Mouse (Mus musculus) limb, embryonic 11.5 days (tissue): ENCODE results near the gene Olfr1336. TPM values are rescaled to one million over a fixed set of nuclear protein-coding genes. Genes with fewer than 3 reads are reported as not detected.

Experiments
- ATAC-seq: fragments of 200-750 bp; cut with Nextera tagmentation; 2 replicates; pipeline ENCODE4 v1.8.0; 2017; ENCODE audit warnings: low read depth; ENCODE audit not compliant: insufficient number of reproducible peaks, low FRiP score, low TSS enrichment
- DNase-seq: peaks from one replicate; pipeline ENCODE4 v3.0.0-alpha.2; 2015; ENCODE audit warnings: low spot score
- H3K27ac ChIP-seq: fragments of 300-500 bp; sonication (generic); replicated peaks from 2 replicates; pipeline ENCODE4 v1.5.1; 2014; ENCODE audit warnings: low read depth, mild to moderate bottlenecking, low read length
- H3K27me3 ChIP-seq: fragments of 300-500 bp; sonication (generic); 2 replicates; pipeline ENCODE4 v1.6.1; 2014; ENCODE audit warnings: mild to moderate bottlenecking, low read length, mixed read lengths; ENCODE audit not compliant: control insufficient read depth, insufficient read depth
- H3K36me3 ChIP-seq: fragments of 300-500 bp; sonication (generic); 2 replicates; pipeline ENCODE4 v1.6.1; 2014; ENCODE audit warnings: mild to moderate bottlenecking, low read length, moderate library complexity, mixed read lengths; ENCODE audit not compliant: control insufficient read depth, insufficient read depth
- H3K4me1 ChIP-seq: fragments of 300-500 bp; sonication (generic); 2 replicates; pipeline ENCODE4 v1.6.1; 2014; ENCODE audit warnings: low read length, mixed read lengths; ENCODE audit not compliant: control insufficient read depth, insufficient read depth
- H3K4me2 ChIP-seq: fragments of 300-500 bp; sonication (generic); 2 replicates; pipeline ENCODE4 v1.6.1; 2014; ENCODE audit warnings: low read depth, mild to moderate bottlenecking, moderate library complexity; ENCODE audit not compliant: severe bottlenecking
- H3K4me3 ChIP-seq: fragments of 300-500 bp; sonication (generic); 2 replicates; pipeline ENCODE4 v1.5.1; 2014; ENCODE audit warnings: low read depth, low read length
- H3K9ac ChIP-seq: fragments of 300-500 bp; sonication (generic); 2 replicates; pipeline ENCODE4 v1.6.1; 2014; ENCODE audit warnings: mild to moderate bottlenecking, low read length
- H3K9me3 ChIP-seq: fragments of 300-500 bp; sonication (generic); 2 replicates; pipeline ENCODE4 v1.6.1; 2016; ENCODE audit warnings: low read length; ENCODE audit not compliant: control insufficient read depth
- WGBS: fragments of 180-500 bp; shearing (Covaris S2); extraction: QIAGEN DNeasy Blood & Tissue Kit; methylation state at CpG from one replicate; pipeline ENCODE4 v1.1.7; 2014; 5-methylcytosine and 5-hydroxymethylcytosine counted together
- polyA plus RNA-seq: library from polyadenylated mRNA; unstranded; fragments of >200 nt; fragmentation: Nextera tagmentation; extraction: Ambion mirVana; gene quantifications from 2 replicates; pipeline ENCODE4 v1.2.1, GENCODE M21; 2014

Olfr1336 gene
- not detected in 2 replicates for polyA plus RNA-seq

DNA sequence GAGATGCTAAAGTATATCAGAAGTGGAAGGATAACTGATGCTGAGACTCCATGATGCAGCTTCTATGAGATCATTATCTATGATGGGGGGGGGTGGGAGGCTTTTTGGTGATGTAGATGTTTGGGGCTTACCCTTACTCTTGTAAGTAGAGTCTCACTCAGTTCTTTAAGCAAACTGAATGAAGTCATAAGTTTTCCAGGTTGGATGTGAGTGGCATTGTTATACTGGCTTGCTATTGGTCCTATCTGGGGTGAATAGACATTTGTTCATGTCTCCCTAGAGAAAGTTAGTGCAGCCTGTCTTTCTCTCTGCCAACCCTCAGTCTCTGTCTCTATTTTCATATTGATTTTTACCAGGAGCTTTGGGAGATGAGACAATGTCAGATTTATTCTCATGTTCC lies at the start of gene Olfr1336:
TSS of gene Olfr1336 (plus strand) at position 301 of the 400 bp plus-strand sequence.
- Histone ChIP-seq H3K27ac (no peak within 1 kb of the TSS), H3K4me3 (no peak within 1 kb of the TSS), H3K4me1 (no peaks in the 10 kb centered on the region), H3K9me3 (no peaks in the 10 kb centered on the region; the same call in 1 of the 2 replicates), H3K4me2 (no peak within 1 kb of the TSS), H3K9ac (no peak within 1 kb of the TSS), H3K27me3 (no peaks in the 10 kb centered on the region), H3K36me3 (no peaks in the 10 kb centered on the region)
- no peak for DNase-seq
- ATAC-seq: no peak

DNA sequence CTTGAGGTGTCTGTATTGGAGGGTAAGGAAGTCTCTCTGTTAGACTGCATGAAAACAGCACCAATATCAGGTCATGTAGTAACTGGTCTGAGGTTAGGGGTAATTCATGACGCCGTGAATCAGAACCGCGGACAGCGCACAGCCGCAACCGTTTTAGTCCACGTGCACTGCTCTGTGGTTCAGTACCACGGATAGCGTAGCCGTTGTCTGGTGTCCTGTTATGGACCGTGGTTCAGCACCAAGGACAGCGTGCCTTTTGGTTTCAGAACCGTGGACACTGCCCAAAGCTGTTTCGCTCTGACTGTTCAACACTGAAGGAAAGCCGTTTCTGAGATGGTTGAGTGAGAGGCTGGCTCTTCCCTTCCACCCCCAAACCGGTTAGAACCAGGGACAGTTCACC lies 45.9 kb upstream of the Olfr1336 start, which contains the start of gene Gm20715:
TSS of gene Gm20715 (plus strand) at position 235 of the 400 bp plus-strand sequence.
- 2% methylated on average over 17 of the region's 17 CpGs for WGBS
- Histone ChIP-seq H3K36me3 (no peaks in the 10 kb centered on the region), H3K4me1 (no peaks in the 10 kb centered on the region), H3K27me3 (no peaks in the 10 kb centered on the region), H3K4me2 (no peak within 1 kb of the TSS), H3K9ac (no peak within 1 kb of the TSS), H3K4me3 (no peak within 1 kb of the TSS), H3K9me3 (no peaks in the 10 kb centered on the region), H3K27ac (no peak within 1 kb of the TSS)
- ATAC-seq: peak; percentile 87
- DNase-seq: peak; percentile 99

DNA sequence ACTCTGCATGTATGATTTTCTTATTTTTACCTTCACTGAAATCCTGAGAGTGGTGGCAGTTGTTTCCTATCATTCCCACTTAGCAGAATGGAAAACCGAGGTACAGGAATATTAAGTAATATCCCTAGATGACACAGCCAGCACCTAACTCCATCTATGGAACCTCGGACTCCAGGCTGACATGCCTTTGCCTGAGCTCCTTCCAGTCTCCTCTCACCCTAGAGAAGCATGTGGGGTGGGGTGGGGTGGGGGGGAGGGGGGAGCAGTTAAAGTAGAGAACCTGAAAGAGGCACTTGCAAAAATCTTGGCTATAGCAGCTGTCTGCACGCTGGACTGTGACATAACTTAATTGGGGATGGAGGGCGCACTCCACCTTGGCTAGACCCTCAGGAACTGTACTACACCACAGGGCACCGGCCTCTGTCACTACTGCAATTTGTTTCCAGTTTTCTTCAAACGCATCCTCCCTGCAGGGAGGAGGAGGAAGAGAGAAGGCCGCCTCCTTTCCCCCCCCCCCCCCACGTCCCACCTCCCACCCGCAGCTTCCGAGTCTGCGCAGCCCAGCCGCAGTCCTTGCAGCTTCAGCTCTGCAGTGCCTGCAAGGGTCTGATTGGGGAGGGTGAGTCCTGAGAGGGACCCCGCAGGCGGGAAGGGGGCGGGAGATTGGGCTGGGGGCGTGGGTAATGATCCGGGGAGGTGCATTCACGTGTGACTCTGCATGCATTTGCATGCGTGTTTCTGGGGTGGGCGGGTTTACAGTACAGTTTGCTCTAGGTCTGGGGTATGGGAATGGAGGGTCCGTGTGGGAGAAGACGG lies 41.1 kb upstream of the Olfr1336 start:
- Histone ChIP-seq H3K9ac (no peak overlapping the region), H3K9me3 (no peaks in the 10 kb centered on the region), H3K4me1 (no peaks in the 10 kb centered on the region), H3K27ac (no peak overlapping the region), H3K4me3 (no peak overlapping the region), H3K36me3 (no peaks in the 10 kb centered on the region), H3K4me2 (no peak overlapping the region), H3K27me3 (no peaks in the 10 kb centered on the region)
- WGBS: 6% methylated on average over 21 of the region's 22 CpGs
- no peak for ATAC-seq
- DNase-seq: no peak

DNA sequence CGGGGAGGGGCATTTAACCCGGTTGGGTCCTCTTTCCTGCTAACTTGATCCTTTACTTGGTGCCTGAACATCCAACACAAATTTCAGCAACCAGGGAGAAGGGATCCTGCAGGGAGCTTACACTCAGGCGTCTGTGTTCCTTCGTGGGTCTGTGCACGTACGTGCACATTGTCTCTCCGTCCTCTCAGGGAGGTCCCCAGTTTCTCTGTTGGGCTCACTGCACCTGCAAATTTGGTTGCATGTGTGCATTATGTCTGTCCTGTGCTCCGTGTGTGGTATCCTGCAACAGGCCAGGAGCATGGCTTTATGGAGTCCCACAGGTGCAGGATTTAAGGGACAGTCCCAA lies 40.6 kb upstream of the Olfr1336 start:
- WGBS: 18% methylated on average over 8 of the region's 8 CpGs
- no peak overlapping the region for H3K4me3 ChIP-seq
- no peak for ATAC-seq

DNA sequence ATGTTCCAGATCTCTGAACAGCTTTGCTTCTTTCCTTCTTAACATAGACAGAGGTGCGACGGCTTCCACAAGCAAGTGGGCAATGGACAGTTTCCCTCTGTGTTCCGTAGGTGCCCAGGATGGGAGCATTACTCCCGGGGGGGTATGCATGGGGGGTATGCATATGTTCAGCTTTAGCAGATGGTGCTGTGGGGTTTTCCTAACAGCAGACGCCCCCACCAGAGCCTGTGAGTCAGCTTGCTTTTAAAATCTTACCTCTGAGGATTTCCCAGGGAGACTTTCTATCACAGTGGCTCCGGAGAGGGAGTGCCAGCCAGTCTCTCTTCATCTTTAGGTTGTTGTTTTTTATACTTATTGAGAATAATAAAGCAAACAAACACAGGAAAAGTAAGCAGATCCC lies 36.1 kb upstream of the Olfr1336 start:
- H3K4me3 ChIP-seq: no peak overlapping the region
- H3K9me3 ChIP-seq: no peaks in the 10 kb centered on the region
- H3K27me3 ChIP-seq: no peaks in the 10 kb centered on the region
- no peak overlapping the region for H3K4me2 ChIP-seq
- WGBS: 80% methylated on average over 6 of the region's 6 CpGs
- H3K4me1 ChIP-seq: no peaks in the 10 kb centered on the region
- H3K36me3 ChIP-seq: no peaks in the 10 kb centered on the region
- DNase-seq (no peak), ATAC-seq (no peak)
- no peak overlapping the region for H3K27ac ChIP-seq
- no peak overlapping the region for H3K9ac ChIP-seq

More for the DNA sequence above, 40.6 kb upstream of the Olfr1336 start:
- no peak overlapping the region for H3K9ac ChIP-seq
- no peaks in the 10 kb centered on the region for H3K4me1 ChIP-seq
- no peak overlapping the region for H3K27ac ChIP-seq
- H3K9me3 ChIP-seq: no peaks in the 10 kb centered on the region
- H3K4me2 ChIP-seq: no peak overlapping the region
- no peak for DNase-seq
- no peaks in the 10 kb centered on the region for H3K36me3 ChIP-seq
- H3K27me3 ChIP-seq: no peaks in the 10 kb centered on the region

DNA sequence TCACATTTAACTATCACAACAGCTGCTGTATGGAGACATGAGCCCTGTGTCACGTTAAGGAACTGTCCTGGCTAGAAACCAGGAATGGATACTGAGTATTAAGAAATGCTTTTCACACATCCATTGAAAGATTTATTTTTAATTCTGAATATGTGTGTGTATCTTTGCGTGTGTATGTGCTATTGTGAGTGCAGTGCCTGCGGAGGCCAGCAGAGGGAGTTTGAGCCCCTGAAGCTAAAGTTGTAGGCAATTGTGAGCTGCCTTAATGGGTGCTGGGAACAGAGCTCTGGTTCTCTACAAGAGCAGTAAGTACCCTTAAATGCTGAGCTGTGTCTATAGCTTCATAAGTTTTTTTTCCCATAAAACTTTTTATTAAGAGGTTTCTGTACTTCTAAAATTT lies 26.6 kb upstream of the Olfr1336 start:
- Histone ChIP-seq H3K27me3 (no peaks in the 10 kb centered on the region), H3K4me3 (no peak overlapping the region), H3K4me1 (no peaks in the 10 kb centered on the region), H3K36me3 (no peaks in the 10 kb centered on the region), H3K9me3 (no peaks in the 10 kb centered on the region; the same call in 1 of the 2 replicates), H3K9ac (no peak overlapping the region), H3K27ac (no peak overlapping the region), H3K4me2 (no peak overlapping the region)
- 89% methylated on average over 3 of the region's 3 CpGs for WGBS
- DNase-seq (no peak), ATAC-seq (no peak)

DNA sequence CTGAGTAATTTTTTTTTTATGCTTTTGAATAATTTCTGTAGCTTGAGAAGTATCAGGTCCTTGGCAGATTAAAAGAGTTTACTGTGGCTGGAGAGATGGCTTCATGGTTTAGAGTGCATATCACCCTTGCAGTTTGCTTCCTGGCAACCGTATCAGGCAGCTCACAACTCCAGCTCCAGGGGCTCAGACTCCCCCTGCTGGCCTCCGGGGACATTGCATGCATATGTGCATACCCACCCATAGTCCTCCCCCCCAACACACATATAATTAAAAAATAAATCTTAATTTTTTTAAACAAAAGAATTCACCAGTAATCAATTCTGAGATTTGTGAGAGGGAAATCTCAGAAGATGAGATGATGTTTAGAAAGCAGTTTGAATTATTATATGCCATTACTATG lies 25.6 kb upstream of the Olfr1336 start:
- peak; percentile 40 for DNase-seq
- Histone ChIP-seq H3K9me3 (no peaks in the 10 kb centered on the region; the same call in 1 of the 2 replicates), H3K36me3 (no peaks in the 10 kb centered on the region), H3K4me2 (no peak overlapping the region), H3K4me3 (no peak overlapping the region), H3K9ac (no peak overlapping the region), H3K27me3 (no peaks in the 10 kb centered on the region), H3K27ac (no peak overlapping the region), H3K4me1 (no peaks in the 10 kb centered on the region)
- 47% methylated on average over 2 of the region's 2 CpGs for WGBS
- no peak for ATAC-seq

DNA sequence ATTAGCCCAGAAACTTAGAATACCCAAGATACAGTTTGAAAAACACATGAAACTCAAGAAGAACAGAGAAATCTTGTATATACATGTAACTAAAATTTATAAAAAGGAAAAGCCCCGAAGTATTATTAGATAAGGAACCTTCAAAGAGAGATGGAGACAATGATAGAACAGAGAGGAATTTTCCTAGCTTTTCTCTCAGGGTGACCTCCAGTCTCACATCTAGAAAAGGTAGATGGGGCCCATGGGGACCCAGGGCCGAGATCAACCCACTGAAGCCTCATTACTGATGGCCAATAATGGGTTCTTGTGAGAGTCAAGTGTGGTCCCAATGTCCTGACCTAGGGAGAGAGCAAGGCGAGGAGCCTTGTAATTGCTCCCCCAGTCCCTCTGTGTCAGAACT lies 17.6 kb upstream of the Olfr1336 start, which contains the start of gene Olfr1344:
TSS of gene Olfr1344 (plus strand) at position 301 of the 400 bp plus-strand sequence.
- 72% methylated on average over 3 of the region's 3 CpGs for WGBS
- DNase-seq (no peak), ATAC-seq (no peak)
- Histone ChIP-seq H3K27me3 (no peaks in the 10 kb centered on the region), H3K9me3 (0 out of 2 replicates have a peak, but pooled peaks cover 4% of the 10 kb centered on the region), H3K4me3 (no peak within 1 kb of the TSS), H3K27ac (no peak within 1 kb of the TSS), H3K36me3 (no peaks in the 10 kb centered on the region), H3K4me2 (no peak within 1 kb of the TSS), H3K4me1 (no peaks in the 10 kb centered on the region), H3K9ac (no peak within 1 kb of the TSS)
